Mouse (Mus musculus) MEL (cell line): ENCODE results near the gene 1700017B05Rik.

Experiments used
- CTCF ChIP-seq, 3 experiments: IDR thresholded peaks in 2 of 3; conservative IDR thresholded peaks in 1 of 3; 2 replicates each; pipeline ENCODE4 v1.5.1; 2011 to 2012; ENCODE audit warnings: low read length in 3 of 3, low read depth in 2 of 3, mild to moderate bottlenecking in 2 of 3, improper control_type of control experiment in 1 of 3, inconsistent platforms in 1 of 3, mixed read lengths in 1 of 3, moderate library complexity in 1 of 3; ENCODE audit not compliant: control insufficient read depth in 1 of 3, insufficient read depth in 1 of 3, poor library complexity in 1 of 3, severe bottlenecking in 1 of 3
- GATA1 ChIP-seq: IDR thresholded peaks from 2 replicates; pipeline ENCODE4 v1.6.1; 2011; ENCODE audit warnings: low read depth, low read length, improper control_type of control experiment
- MAX ChIP-seq: IDR thresholded peaks from 2 replicates; pipeline ENCODE4 v1.6.1; 2011; ENCODE audit warnings: low read length, improper control_type of control experiment
- POLR2A ChIP-seq, 2 experiments: IDR thresholded peaks; 2 replicates each; pipeline ENCODE4 v1.6.1; 2011 to 2012; ENCODE audit warnings: low read length in 2 of 2, mild to moderate bottlenecking in 2 of 2, control low read depth in 1 of 2, improper control_type of control experiment in 1 of 2, low read depth in 1 of 2, moderate library complexity in 1 of 2; ENCODE audit not compliant: control insufficient read depth in 1 of 2, insufficient read depth in 1 of 2, poor library complexity in 1 of 2
- RCOR1 ChIP-seq: IDR thresholded peaks from 2 replicates; pipeline ENCODE4 v1.6.1; 2012; ENCODE audit warnings: low read depth, mild to moderate bottlenecking, inconsistent platforms, low read length, improper control_type of control experiment
- SMC3 ChIP-seq: IDR thresholded peaks from 2 replicates; pipeline ENCODE4 v1.6.1; 2011; ENCODE audit warnings: low read depth, low read length, improper control_type of control experiment
- ZNF384 ChIP-seq: IDR thresholded peaks from 2 replicates; pipeline ENCODE4 v1.6.1; 2012; ENCODE audit warnings: low read depth, mild to moderate bottlenecking, inconsistent platforms, low read length, improper control_type of control experiment

DNA sequence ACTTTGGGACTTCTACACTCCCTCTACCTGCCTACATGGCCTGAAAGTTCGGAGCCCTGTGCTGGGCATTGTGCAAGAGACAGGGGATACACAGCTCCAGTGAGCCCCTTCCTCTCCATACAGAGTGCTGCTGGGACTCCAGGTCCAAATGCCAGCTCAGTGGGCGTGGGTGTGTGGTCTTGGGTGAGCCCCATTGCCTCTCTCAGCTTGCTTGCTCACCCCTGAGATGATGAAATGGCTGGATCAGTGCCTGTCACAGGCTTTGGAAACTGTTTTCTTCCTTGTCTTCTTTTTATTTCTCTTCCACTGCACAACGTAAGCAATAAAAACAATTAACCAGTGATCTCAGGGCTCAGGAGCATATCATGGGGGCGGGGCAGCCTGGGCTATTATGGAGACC lies 20.9 kb upstream of the 1700017B05Rik start:
- TF ChIP-seq GATA1 = no peak
- TF ChIP-seq SMC3 = no peak
- no peak for TF ChIP-seq MAX
- no peak for TF ChIP-seq RCOR1
- no peak for TF ChIP-seq CTCF (IDR thresholded peaks at IDR 0.05 in 2 of 3, conservative IDR thresholded peaks at IDR 0.05 in 1 of 3; ENCODE audit: control insufficient read depth in 1 of 3, insufficient read depth in 1 of 3, low read depth in 2 of 3, low read length in 3 of 3, poor library complexity in 1 of 3, severe bottlenecking in 1 of 3)
- no peak for TF ChIP-seq POLR2A (IDR thresholded peaks at IDR 0.05; ENCODE audit: control insufficient read depth in 1 of 2, insufficient read depth in 1 of 2, low read depth in 1 of 2, low read length in 2 of 2, poor library complexity in 1 of 2)
- no peak for TF ChIP-seq ZNF384
